Mouse (Mus musculus): ENCODE data around the gene Osbp2. TPM values are rescaled to one million over a fixed set of nuclear protein-coding genes. Genes with fewer than 3 reads are reported as not detected.

Osbp2 gene
- polyA plus RNA-seq, 1 experiment = 1.5 TPM

DNA sequence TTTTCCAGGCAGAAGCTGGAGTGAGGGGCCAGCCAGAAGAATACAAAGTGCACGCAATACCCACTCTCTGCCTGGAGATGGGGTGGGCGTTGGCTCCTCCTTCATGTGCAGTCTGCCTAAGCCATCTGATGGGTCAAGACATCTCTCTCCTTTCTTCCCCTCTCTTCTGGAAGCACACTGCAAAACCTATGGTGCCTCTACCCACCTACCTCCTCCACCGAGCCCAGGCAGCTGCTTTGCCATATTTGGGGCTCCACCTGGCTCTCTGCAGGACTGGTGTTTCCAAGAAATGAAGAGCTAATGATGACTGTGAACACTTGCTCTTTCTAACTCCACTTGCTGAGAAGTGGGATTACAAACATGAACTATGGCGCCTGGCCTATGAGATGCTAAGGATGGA lies 132.2 kb downstream of the Osbp2 start:
- H3K36me3 ChIP-seq (ENCODE audit: control insufficient read depth, insufficient read depth, low read length, poor library complexity, severe bottlenecking) = no peaks in the 10 kb centered on the region
- no peak overlapping the region for H3K27ac ChIP-seq (ENCODE audit: insufficient read depth, low read length)
- H3K9me3 ChIP-seq (replicated peaks; ENCODE audit: control insufficient read depth, insufficient read depth, low read length, poor library complexity, severe bottlenecking) = no peaks in the 10 kb centered on the region
- TF ChIP-seq POLR2A (IDR thresholded peaks at IDR 0.05; ENCODE audit: insufficient read depth, low read length) (no peak), EP300 (IDR thresholded peaks at IDR 0.05; ENCODE audit: insufficient read depth, low read depth, low read length) (no peak), CTCF (IDR thresholded peaks at IDR 0.05; ENCODE audit: low read depth, low read length) (no peak)
- no peaks in the 10 kb centered on the region for H3K27me3 ChIP-seq (ENCODE audit: control insufficient read depth, insufficient read depth, low read length, poor library complexity, severe bottlenecking)
- H3K4me3 ChIP-seq (ENCODE audit: low read depth, low read length) = no peak overlapping the region
- no peak overlapping the region for H3K9ac ChIP-seq (ENCODE audit: low read depth, poor library complexity, severe bottlenecking)
- no peaks in the 10 kb centered on the region for H3K4me1 ChIP-seq (ENCODE audit: control insufficient read depth, insufficient read depth, low read length)

DNA sequence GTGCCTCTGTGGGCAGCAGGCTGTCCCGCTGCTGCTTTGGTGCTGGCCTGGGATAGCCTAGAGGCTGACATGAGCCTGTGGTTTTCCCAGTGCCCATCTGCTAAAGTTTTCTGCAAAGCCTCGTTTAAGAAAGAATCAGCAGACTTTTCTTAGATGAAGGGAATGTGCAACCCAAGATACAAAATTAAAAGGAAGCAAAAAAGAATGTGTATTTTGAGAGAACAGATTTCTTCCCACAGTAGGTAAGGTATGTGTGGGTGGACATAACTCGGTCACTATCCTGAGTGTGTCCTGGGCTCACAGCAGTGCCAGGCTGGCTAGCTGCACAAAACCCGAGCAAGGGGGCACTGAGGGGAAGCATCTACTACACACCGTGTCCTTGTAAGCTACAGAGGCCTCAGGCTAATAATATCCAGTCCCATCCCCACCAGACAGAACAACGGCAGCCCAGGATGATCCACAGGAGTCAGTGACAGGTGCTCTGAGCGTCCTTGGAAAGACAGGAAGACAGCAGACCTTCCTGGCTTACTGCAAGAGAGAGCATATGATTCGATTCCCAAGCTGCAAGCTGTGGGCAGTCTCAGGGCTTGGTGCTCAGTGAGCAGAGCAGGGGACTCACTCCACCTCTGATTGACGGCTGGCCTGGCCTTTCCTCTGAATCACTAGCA lies 136.1 kb downstream of the Osbp2 start:
- Histone ChIP-seq H3K36me3 (ENCODE audit: control insufficient read depth, insufficient read depth, low read length, poor library complexity, severe bottlenecking) (no peaks in the 10 kb centered on the region), H3K9me3 (replicated peaks; ENCODE audit: control insufficient read depth, insufficient read depth, low read length, poor library complexity, severe bottlenecking) (no peaks in the 10 kb centered on the region), H3K4me3 (ENCODE audit: low read depth, low read length) (no peak overlapping the region), H3K27ac (ENCODE audit: insufficient read depth, low read length) (no peak overlapping the region), H3K4me1 (ENCODE audit: control insufficient read depth, insufficient read depth, low read length) (no peaks in the 10 kb centered on the region), H3K27me3 (ENCODE audit: control insufficient read depth, insufficient read depth, low read length, poor library complexity, severe bottlenecking) (no peaks in the 10 kb centered on the region), H3K9ac (ENCODE audit: low read depth, poor library complexity, severe bottlenecking) (no peak overlapping the region)
- no peak for TF ChIP-seq CTCF (IDR thresholded peaks at IDR 0.05; ENCODE audit: low read depth, low read length)
- no peak for TF ChIP-seq EP300 (IDR thresholded peaks at IDR 0.05; ENCODE audit: insufficient read depth, low read depth, low read length)
- TF ChIP-seq POLR2A (IDR thresholded peaks at IDR 0.05; ENCODE audit: insufficient read depth, low read length) = no peak

DNA sequence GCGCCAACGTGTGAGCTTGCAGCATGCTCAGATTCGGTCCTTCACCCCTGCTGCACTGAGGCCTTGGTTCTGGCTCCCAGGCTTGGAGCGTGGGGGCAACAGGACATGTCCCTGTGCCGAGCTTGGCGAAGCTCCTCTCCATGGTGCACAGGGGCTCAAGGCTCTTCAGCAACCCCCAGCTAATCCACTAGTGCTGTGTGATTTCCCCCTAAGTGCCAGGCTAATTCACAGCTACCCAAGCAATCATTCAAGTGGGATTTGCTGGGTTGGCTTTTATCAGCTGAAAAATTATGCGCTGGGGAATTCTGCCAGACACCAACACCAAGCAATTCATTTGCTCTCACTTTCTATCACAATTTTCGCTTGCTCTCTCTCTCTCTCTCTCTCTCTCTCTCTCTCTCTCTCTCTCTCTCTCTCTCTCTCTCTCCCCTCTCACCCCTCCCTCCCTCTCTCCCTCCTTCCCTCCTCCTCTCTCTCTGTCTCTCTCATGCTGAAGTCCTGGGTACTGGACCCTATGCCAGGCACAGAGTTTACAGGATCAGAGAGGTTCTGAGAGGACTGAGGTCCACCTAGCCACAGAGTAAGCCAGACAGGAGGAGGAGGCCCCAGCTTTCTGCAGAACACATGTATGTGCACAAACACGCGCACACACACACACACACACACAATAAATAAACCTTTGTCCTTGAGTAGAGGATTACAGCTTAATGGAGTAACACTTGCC lies 138.2 kb downstream of the Osbp2 start:
- Histone ChIP-seq H3K27ac (ENCODE audit: insufficient read depth, low read length) (no peak overlapping the region), H3K36me3 (ENCODE audit: control insufficient read depth, insufficient read depth, low read length, poor library complexity, severe bottlenecking) (no peaks in the 10 kb centered on the region), H3K4me3 (ENCODE audit: low read depth, low read length) (no peak overlapping the region), H3K9ac (ENCODE audit: low read depth, poor library complexity, severe bottlenecking) (no peak overlapping the region), H3K4me1 (ENCODE audit: control insufficient read depth, insufficient read depth, low read length) (no peaks in the 10 kb centered on the region), H3K9me3 (replicated peaks; ENCODE audit: control insufficient read depth, insufficient read depth, low read length, poor library complexity, severe bottlenecking) (no peaks in the 10 kb centered on the region), H3K27me3 (ENCODE audit: control insufficient read depth, insufficient read depth, low read length, poor library complexity, severe bottlenecking) (no peaks in the 10 kb centered on the region)
- TF ChIP-seq POLR2A (IDR thresholded peaks at IDR 0.05; ENCODE audit: insufficient read depth, low read length) (no peak), EP300 (IDR thresholded peaks at IDR 0.05; ENCODE audit: insufficient read depth, low read depth, low read length) (no peak), CTCF (IDR thresholded peaks at IDR 0.05; ENCODE audit: low read depth, low read length) (no peak)

DNA sequence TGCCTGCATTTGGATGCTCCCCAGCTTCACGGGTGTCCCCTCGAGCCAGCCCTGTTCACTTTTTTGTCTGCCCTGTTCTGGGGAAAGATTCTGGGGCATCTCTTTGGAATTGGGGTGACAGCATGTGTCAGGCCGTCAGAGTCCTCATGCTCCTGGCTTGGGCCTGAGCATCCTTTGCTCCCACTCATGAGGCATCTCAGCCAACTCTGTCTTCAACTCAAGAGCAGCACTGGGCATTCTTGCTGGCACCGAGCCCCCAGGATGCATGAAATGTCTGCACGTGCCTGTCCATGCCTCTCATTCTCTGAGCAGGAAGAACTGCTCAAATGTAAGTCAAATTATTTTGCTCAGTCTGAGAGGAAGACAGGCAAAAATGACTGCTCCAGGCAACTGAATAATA lies 139.0 kb downstream of the Osbp2 start:
- no peak overlapping the region for H3K9ac ChIP-seq (ENCODE audit: low read depth, poor library complexity, severe bottlenecking)
- no peak overlapping the region for H3K27ac ChIP-seq (ENCODE audit: insufficient read depth, low read length)

DNA sequence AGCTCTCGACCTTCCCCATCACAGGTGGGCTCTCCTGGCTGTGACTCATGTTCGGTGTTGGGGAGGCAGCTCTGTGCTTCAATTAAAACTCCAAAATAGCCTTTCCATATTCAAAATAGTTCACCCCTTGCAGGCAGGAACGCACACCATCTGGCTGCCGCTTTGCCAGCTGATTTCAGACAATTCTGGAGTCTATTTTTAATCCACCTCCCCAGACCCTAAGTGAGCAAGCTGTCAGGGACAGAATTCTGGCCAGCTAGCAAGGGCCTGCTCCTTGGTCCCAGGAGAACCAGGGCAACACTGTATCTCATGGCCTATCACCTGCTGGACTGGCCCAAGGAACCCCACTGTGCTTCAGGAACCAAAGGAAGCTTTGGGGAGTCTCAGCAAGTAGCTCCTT lies 139.8 kb downstream of the Osbp2 start:
- Histone ChIP-seq H3K4me3 (ENCODE audit: low read depth, low read length) (no peak overlapping the region), H3K27me3 (ENCODE audit: control insufficient read depth, insufficient read depth, low read length, poor library complexity, severe bottlenecking) (no peaks in the 10 kb centered on the region), H3K9me3 (replicated peaks; ENCODE audit: control insufficient read depth, insufficient read depth, low read length, poor library complexity, severe bottlenecking) (no peaks in the 10 kb centered on the region), H3K27ac (ENCODE audit: insufficient read depth, low read length) (no peak overlapping the region), H3K4me1 (ENCODE audit: control insufficient read depth, insufficient read depth, low read length) (no peaks in the 10 kb centered on the region), H3K9ac (ENCODE audit: low read depth, poor library complexity, severe bottlenecking) (no peak overlapping the region), H3K36me3 (ENCODE audit: control insufficient read depth, insufficient read depth, low read length, poor library complexity, severe bottlenecking) (no peaks in the 10 kb centered on the region)
- no peak for TF ChIP-seq POLR2A (IDR thresholded peaks at IDR 0.05; ENCODE audit: insufficient read depth, low read length)
- TF ChIP-seq EP300 (IDR thresholded peaks at IDR 0.05; ENCODE audit: insufficient read depth, low read depth, low read length) = no peak
- TF ChIP-seq CTCF (IDR thresholded peaks at IDR 0.05; ENCODE audit: low read depth, low read length) = no peak

More for the DNA sequence above, 139.0 kb downstream of the Osbp2 start:
- Histone ChIP-seq H3K4me1 (ENCODE audit: control insufficient read depth, insufficient read depth, low read length) (no peaks in the 10 kb centered on the region), H3K27me3 (ENCODE audit: control insufficient read depth, insufficient read depth, low read length, poor library complexity, severe bottlenecking) (no peaks in the 10 kb centered on the region), H3K9me3 (replicated peaks; ENCODE audit: control insufficient read depth, insufficient read depth, low read length, poor library complexity, severe bottlenecking) (no peaks in the 10 kb centered on the region), H3K4me3 (ENCODE audit: low read depth, low read length) (no peak overlapping the region), H3K36me3 (ENCODE audit: control insufficient read depth, insufficient read depth, low read length, poor library complexity, severe bottlenecking) (no peaks in the 10 kb centered on the region)
- TF ChIP-seq POLR2A (IDR thresholded peaks at IDR 0.05; ENCODE audit: insufficient read depth, low read length) (no peak), EP300 (IDR thresholded peaks at IDR 0.05; ENCODE audit: insufficient read depth, low read depth, low read length) (no peak)

DNA sequence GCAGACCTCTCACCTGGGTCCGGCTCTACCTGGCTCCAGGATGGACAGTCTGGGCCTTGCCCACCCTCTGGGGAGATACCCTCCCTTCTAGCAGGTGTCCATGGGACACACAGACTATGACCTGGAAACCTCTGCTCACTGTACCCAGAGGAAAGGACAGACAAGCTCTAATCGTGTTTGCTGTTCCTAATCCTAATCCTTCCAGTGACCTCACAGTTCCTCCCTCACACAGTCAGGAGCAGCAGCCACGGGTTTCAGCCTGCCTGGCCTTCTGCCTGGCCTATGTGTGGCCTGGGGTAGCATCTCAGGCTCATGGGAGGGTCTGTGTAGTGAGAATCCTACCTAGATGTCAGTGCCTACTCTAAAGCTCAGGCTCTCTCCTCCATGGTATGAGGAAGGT lies 140.8 kb downstream of the Osbp2 start:
- no peak overlapping the region for H3K9ac ChIP-seq (ENCODE audit: low read depth, poor library complexity, severe bottlenecking)
- no peaks in the 10 kb centered on the region for H3K9me3 ChIP-seq (replicated peaks; ENCODE audit: control insufficient read depth, insufficient read depth, low read length, poor library complexity, severe bottlenecking)
- TF ChIP-seq CTCF (IDR thresholded peaks at IDR 0.05; ENCODE audit: low read depth, low read length) = no peak
- TF ChIP-seq POLR2A (IDR thresholded peaks at IDR 0.05; ENCODE audit: insufficient read depth, low read length) = no peak
- TF ChIP-seq EP300 (IDR thresholded peaks at IDR 0.05; ENCODE audit: insufficient read depth, low read depth, low read length) = no peak
- no peaks in the 10 kb centered on the region for H3K4me1 ChIP-seq (ENCODE audit: control insufficient read depth, insufficient read depth, low read length)
- no peaks in the 10 kb centered on the region for H3K36me3 ChIP-seq (ENCODE audit: control insufficient read depth, insufficient read depth, low read length, poor library complexity, severe bottlenecking)
- H3K27me3 ChIP-seq (ENCODE audit: control insufficient read depth, insufficient read depth, low read length, poor library complexity, severe bottlenecking) = no peaks in the 10 kb centered on the region
- no peak overlapping the region for H3K27ac ChIP-seq (ENCODE audit: insufficient read depth, low read length)
- no peak overlapping the region for H3K4me3 ChIP-seq (ENCODE audit: low read depth, low read length)
